Mouse (Mus musculus) retina, embryonic 14.5 days (tissue): ENCODE data around the gene Comt.

ENCODE experiments used
- DNase-seq: peaks from one replicate; pipeline ENCODE4 v3.0.0-alpha.2; 2015; ENCODE audit warnings: low spot score

Comt gene

DNA sequence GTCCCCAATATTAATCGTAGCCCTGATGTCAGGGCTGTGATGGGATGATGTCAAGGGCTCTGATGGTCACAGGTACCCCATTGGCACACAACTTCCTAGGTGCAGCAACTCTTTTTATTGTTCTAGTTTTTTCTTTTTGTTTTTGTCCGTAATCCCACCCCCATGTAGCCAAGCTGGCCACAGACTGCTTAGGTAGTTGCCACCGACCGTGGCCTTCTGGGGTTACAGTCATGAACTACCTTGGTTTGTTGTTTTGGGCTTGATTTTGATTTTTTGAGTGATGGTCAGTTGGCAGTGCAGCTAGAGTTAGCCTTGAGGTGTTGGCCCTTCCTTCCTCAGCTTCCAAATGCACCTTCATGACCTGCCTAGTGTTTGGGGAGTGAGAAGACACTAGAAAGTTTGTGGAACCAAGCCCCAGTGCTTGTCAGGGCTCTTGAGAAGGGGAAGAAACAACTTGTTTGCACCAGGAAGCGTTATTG, at the start of gene Comt:
Gene Comt (minus strand): TSS at position 51 of the 479 bp plus-strand sequence.
- no peak for DNase-seq

DNA sequence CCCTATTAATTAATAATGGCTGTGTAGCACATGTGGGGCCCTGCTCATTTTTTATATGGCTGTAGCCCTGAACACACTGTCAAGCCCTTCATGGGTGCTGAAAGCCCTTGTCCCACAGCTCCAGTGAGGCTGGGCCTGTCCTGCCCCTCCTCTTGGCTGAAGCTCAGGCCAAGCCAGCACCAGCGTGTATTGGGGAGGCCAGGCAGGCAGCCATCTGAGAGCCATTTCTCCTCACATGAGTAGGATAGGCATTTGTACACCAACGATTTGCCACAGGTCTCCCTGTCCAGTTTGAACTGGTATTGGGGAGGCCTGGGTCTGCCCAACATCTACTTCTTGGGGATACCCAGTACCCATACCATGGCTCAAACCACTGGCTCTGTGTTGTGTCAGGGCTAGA, 47.4 kb upstream of the Comt start:
- no peak for DNase-seq

DNA sequence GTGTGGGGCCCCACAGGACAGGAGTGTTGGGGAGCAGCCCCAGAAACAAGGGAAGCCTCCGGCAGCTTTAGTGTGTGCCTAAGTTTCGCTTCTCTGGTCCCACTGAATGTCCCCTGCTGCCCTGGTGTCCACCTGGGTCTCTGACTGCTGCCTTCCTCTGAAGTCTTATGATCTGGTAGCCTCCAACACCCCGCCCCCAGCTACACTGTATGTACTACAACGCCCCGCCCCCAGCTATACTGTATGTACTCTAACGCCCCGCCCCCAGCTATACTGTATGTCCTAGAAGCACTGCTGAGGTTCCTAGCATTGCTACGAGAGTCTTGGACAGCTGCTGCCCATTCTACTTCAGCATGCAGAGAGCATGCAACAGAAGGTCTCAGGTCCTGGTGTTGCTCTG, 46.3 kb upstream of the Comt start:
- DNase-seq = no peak

DNA sequence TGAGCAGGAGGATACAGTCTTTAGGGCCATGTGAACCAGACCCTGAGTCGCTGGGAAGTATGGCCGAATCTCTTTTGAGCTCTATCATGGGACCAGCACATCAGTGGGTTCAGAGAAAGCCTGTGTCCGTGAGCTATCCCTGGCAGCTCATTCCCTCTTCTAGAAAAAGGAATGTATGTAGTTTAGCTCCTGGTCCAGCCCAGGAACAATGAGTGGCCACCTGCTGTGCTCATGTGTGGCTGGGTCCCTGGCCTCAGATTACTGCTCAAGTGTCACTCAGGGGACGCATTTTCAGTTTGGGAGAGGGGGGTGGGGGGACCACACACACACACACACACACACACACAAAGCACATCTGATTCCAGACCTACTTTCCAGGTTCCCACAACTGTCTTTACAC, 45.8 kb upstream of the Comt start:
- peak; percentile 50 for DNase-seq

DNA sequence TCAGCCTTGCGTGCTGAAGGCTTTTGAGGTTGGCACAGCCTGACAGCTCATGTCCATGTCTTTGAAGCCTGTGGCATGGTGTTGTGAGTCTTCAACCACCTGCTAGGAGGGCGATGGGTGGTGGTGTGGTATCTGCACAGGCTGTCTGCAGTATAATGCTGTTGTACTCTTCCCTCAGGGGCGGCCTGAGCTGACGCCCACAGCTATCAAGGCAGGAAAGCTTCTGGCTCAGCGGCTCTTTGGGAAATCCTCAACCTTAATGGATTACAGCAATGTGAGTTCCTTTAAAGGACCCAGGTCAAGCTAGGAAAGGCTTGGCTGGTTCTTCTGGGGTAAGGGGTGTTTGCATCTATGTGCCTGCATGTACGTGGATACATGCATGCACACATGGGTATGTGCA, 45.3 kb upstream of the Comt start:
- no peak for DNase-seq

DNA sequence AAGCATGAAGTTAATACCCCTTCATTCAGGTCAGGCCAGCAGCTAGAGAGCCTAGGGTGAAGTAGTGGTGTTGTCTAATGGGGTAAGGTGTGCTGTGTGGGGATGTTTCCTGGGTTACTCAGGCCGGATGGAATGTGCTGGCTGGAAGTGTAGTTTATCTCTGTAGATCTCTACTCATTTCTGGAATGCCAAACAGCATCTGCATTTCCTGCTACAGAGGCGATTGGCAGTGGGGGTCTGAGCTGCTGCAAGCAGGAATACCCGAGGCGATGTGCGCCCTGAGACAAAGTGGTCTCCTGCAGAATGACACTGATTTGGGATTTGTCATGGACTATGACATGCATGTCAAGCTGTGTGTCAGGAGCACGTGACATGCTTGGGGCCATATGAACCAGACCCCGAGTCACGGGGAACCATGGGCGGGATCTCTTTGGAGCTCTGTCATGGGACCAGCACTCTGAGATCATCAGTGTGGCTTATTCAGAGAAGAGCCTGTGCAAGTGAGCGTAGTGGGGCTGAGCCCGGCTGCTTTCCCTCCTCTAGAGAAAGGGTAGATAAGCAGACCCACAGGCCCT, 44.8 kb upstream of the Comt start:
- DNase-seq = no peak

DNA sequence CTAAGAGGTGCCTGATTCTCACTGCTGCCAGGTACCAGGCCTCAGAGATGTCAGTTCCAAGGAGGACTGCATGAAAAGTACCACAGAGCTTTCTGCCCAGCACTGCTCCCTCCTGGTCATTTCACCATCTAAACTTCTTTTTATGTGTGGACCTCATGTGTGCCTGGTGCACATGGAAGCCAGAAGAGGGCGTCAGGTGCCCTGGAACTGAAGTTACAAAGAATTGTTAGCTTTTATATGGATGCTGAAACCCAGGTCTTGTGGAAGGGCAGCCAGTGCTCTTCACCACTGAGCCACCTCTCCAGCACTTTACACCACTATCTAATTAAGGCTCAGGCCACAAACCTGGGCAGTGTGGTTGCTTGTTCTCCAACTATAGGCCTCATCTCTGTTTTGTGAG, 44.2 kb upstream of the Comt start:
- no peak for DNase-seq

DNA sequence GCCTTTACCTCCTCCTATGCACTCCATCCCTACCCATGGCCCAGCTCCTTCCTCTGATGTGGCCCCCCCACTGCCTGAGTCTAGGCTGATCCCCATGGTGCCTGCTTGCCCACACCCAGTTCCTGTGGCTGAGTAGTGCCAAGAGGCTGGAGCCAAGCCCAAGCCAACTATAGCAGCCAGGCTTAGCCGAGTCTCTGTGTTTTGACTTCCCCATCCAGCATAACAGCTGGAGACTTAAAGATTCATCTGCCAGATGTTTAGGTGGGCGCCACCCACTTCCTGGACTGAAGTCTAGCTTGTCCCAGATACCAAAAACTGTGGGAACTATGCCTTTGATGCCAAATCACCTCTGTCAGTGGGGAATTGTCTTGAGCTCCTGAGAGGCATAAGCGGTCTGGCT, 37.6 kb upstream of the Comt start:
- DNase-seq = no peak

DNA sequence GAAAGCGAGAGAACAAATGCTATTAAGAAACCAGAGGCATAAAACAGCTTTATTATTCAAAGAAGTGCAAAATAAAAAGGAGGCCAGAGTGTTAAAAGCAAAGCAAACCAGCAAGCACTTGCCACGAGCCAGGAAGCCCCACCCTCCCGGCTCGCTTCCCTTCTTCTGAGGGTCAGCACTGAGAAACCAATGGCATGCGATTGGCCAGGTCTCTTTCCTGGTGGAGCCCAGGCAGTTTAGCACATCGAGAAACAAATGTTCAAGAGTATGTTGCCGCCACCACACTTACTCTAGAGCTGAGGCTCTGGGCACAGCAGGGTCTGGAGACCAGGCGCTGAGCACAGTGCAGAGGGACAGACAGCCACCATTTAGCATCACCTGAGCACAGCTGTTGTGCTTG, 35.9 kb upstream of the Comt start:
- DNase-seq = no peak

DNA sequence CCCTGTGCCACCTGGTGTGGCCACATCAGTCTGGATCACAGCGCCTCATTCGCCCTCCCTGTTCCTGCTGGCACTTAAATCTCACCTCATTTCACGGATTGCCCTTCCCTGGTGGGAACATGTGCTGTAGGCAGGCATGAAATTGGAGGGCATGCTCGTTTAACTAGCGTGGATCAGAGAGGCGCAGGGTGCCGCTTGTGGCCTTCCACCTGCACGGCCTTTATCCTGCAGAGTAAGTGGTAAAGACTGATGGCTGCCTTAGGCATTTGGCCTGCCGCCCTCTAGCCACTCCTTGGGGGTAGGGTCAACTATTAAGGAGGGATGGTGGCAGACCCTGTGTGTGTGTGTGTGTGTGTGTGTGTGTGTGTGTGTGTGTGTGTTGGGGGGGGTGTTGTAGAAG, 35.4 kb upstream of the Comt start:
- no peak for DNase-seq

DNA sequence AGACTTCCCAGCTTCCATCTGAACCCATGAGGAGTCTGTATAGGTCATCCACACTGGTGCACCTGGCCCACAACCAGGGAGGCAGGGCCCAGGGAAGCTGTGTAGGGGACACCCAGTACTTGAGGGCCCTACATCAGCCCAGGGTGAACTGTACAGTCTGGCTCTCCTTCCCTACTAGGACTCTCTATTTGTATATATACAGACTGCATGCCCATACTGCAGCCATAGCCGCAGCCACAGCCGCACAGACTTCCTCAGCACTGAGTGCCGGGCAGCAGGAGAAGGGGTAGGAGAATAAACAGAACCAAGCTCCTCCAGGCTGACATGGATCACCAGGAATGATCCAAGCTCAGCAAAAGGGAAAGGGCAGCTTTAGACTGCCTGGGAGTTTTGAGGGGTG, 34.2 kb upstream of the Comt start:
- no peak for DNase-seq

DNA sequence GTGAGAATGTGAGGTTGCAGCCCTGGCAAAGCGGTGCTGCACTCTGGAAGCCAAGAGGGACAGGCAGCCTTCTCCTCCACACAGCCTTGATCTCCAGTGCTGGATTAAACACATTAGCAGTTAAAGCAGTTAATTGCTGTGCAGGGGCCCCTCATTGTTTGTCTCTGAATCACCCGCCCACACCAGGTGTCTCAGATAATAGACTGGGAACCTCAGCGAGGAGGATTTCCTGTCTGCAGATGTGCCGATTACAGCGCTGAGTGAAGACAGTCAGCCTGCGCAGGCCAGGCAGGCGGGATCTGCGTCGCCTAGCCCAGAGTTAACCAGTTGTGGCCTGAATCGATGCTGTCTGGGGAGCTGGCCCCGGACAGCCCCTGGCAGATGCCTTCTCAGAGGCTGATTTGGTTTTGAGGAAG, 33.3 kb upstream of the Comt start:
- DNase-seq = peak; percentile 76

DNA sequence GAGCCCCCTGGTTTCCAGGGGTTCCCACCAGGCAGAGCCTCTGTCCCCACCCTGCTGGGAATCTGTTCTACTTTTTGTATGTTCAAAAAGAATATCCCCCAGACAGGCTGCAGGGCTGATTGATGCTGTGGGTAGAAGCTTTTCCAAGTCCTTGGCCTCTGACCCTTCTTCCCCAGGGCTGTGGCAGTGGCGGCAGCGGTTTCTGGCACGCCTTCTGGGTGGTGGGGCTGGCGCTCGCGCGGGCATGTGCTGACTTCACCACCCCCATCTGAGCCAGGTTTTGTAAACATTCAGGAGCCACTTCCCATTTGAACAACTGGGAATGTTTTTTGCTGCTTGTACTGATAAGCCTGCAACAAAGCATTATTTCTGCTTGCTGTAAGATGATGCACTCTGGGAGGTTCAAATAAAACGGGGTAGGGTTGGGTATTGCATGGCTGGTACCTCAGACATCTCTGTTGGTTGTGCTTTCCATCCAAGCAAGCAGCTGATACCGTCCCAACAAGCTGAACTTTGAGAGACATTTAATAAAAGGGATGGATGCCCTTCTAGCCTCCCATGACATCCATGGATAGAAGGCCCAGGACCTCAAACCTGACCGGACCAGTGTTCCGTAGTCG, 32.8 kb upstream of the Comt start:
- DNase-seq = peak; percentile 23

DNA sequence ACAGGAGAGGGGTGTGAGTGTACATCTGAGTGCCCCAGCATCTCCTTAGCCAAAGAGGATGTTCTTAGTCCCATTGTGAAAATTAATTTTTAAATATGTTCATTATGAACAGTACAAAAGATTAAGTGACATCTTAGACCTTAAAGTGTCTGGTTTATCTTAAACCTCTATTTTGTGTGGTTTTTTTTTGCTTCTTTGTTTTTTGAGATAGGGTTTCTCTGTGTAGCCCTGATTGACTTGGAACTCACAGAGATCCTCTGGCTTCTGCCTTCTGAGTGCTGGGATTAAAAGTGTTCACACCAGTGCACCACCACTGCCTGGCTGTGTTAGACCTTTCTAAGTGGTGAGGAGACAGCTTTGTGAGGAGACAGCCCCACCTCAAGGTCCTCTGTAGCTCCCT, 32.0 kb upstream of the Comt start:
- no peak for DNase-seq

DNA sequence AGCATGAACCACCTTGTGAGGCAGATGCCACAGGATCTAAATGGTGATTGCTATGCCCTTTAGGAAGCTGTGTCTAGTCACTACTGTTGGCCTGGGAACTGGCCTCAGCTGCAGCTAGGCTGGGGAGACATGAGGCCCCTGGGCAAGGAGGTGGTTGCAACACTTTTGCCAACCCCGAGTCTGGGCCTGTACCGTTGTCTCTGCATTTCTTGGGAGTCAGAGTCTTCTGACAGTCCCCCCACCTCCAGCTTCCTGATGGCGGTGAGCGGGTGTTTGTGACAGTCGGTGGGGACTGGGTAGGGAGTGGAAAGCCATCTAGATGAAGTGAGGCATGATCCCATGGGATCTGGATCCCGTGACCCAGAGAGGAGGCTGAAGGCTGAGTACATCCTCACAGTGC, 28.8 kb upstream of the Comt start:
- no peak for DNase-seq

DNA sequence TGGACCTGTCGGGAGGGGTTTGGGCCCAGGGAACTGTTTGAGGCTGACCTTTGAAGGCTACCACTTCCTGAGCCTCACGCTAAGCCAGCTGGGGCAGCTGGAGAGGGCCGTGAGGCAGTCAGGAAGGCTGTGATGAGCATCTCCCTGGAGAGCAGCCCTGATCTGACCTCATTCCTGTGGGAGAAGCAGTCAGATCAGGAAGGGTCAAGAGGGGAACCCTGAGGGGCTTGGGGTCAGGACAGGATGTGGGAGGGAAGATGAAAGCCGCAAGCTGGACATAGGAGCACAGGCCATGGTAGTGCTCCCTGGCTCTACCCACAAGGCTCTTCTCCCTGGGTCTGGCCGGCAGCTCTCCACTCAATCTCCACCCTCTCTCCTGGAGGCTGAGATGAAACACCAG, 27.2 kb upstream of the Comt start:
- DNase-seq = peak; percentile 27

DNA sequence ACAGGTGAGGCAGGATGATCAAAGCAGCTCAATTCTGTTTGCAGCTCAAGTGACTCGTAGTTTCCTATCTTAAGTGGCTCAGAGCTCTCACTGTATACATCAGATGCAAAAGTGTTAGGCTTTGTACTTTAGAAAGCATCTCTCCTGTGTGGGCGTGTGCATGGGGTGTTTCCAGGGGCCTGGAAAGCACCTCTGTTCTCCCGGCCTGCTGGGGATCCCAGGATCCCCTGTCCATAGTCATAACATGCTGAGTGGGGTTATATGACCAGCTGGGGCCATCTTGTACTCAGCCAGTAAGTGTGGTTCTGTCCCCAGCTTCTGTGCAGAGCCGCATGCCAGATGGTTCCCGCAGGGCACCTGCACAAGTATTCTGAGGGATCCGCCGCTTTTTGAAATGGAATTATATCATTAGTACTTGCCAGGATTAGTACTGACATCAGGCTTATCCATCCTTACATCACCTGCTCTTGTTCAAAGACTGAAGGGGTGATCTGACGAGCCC, 25.8 kb upstream of the Comt start:
- no peak for DNase-seq

DNA sequence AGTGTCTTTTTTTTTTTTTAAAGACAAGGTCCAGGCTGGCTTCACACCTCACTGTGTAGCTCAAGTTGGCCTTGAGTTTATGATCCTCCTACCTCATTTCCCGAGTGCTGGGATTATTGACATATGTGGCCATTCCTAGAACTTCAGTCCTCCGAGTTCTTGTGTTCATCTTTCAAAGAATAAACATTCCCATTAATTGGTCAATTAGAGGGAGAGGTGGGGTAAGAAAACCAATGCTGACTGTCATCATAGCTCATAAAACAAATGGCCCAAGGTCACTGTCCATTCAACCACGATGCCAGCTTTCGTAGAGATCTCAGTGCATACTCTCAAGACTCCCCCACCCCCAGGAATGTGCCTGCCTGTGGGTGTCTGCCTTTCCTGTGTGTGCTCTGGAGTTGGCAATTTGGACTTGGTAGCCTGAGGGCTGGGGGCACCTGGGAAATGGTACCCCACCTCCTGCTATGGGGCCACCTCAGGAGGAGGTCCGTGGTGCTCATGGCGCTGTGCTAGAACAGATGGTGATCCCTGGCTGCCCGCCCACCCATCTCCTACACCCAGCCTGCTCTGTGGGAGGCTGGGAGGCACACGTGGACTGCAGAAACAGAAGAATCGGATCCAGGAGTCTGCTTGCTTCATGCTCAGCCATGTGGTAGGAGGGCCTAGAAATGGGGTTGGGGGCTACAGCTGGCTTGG, 25.0 kb upstream of the Comt start:
- peak; percentile 54 for DNase-seq

DNA sequence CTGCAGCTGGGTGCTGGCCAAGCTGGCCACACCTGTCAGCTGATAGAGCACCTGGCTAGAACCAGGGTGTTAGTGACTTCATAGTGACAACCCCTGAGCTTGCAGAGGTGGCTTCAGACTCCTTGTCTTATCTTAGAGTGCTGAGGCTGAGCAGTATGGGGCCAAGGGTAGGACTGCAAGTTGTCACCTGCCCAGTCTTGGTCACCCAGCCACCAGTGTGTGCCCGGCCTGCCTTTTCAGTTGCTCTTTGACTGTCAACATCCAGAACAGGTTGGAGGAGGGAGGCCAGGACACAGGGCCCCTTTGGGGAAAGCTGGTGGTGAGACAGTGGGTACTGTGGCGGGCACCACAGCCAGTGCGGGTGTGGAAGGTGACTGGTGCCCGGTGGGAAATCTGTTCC, 22.4 kb upstream of the Comt start:
- DNase-seq = no peak

DNA sequence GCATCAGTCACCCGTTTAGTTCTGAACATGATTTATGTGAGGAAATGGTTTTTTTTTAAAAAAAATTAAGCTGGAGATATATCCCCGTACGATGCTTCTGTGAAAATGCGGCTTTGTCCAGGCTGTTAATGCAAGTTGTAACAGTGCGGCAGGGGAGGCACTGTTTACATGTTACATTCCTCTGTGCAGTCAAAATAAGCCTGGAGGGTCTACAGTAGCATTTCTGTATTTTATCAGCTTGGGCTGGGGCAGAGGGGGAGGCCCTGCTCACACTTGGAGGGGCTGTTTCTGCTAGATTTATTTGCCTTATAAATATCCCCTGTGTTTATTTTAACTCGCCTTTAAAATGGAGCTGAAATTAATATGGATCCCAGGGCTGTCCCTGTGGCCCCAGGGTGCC, 21.5 kb upstream of the Comt start:
- no peak for DNase-seq

DNA sequence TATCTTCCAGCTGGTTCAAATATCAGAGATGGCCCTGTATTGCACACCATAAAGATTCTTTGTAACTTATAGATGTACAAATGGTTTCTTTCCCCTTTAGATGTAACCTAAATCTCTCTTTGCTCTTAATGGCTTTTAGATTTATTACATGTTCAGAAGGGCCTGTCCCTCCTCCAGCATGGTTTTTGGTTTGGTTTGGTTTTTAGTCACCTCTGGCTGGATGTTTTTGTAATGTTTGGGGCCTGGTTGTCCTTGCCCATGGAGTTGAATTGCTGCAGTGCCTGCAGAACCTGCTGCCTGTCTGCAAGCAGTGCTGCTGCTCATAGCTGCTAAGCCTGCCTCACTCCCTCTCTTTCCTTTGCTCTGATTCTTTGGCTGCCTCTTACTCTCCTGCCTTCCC, 20.6 kb upstream of the Comt start:
- no peak for DNase-seq

DNA sequence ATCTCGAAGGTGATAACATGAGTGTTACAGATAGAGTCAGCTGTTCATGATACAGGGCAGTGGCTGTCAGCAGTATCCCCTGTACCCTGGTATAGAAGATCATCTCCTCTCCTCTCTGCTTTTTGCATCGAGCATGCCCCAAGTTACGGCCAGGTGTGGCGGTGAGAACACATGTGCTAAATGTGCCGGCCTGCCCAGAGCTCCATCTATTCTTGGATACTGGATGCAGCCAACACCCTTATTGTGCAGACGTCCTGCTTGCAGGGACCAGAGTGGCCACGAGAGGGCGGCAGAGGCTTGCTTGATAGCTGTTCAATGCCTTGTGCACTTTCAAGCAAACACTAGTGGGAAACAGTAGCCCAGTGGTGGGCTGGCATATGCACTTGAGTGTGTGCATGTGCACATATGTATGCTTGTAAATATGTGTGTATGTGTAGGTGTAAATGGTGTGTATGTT, 16.8 kb upstream of the Comt start:
- peak; percentile 98 for DNase-seq

DNA sequence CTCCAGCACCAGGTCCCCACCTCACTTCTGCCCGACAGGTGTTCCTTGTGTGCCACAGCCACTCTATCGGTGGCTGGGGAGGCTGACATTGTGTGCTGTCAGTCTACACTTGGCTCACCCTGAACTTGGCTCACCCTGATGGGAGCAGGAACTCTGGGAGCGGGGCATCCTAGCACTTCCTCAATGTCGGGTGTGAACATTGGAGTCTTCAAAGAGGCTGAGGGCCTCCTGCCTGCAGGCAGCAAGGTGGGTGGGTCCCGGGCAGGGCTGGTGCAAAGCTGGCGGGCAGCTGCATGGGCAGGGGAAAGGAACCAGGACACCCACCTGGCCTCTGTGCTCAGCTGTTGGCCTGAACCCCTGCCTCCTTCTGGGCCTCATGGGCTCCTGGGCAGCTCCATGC, 9.5 kb upstream of the Comt start:
- DNase-seq = no peak
